Mouse (Mus musculus) forebrain, postnatal 0 days (tissue): Measurements from ENCODE around the gene Car14. TPM values are rescaled to one million over a fixed set of nuclear protein-coding genes. Genes with fewer than 3 reads are reported as not detected.
"Not testable (repeated sequence)": the region's sequence is repeated elsewhere in the genome, so short reads cannot be mapped to it uniquely, and the experiment has no call there.

Experiments
- ATAC-seq: fragments of 200-750 bp; cut with Nextera tagmentation; 2 replicates; pipeline ENCODE4 v1.8.0; 2017; ENCODE audit warnings: mild to moderate bottlenecking, moderate library complexity
- DNase-seq: peaks from one replicate; pipeline ENCODE4 v3.0.0-alpha.2; 2015
- H3K27ac ChIP-seq: fragments of 300-500 bp; sonication (generic); 2 replicates; pipeline ENCODE4 v1.5.1; 2014; ENCODE audit warnings: low read depth, mild to moderate bottlenecking, antibody characterized with exemption, low read length, moderate library complexity, mixed read lengths
- H3K27me3 ChIP-seq: fragments of 300-500 bp; sonication (generic); 2 replicates; pipeline ENCODE4 v1.6.1; 2014; ENCODE audit warnings: mild to moderate bottlenecking, low read length, mixed read lengths; ENCODE audit not compliant: insufficient read depth
- H3K36me3 ChIP-seq: fragments of 300-500 bp; sonication (generic); 2 replicates; pipeline ENCODE4 v1.6.1; 2014; ENCODE audit warnings: mild to moderate bottlenecking, moderate library complexity; ENCODE audit not compliant: insufficient read depth
- H3K4me1 ChIP-seq: fragments of 300-500 bp; sonication (generic); 2 replicates; pipeline ENCODE4 v1.6.1; 2014; ENCODE audit warnings: antibody characterized with exemption; ENCODE audit not compliant: insufficient read depth
- H3K4me2 ChIP-seq: fragments of 300-500 bp; sonication (generic); 2 replicates; pipeline ENCODE4 v1.6.1; 2014; ENCODE audit warnings: low read depth, mild to moderate bottlenecking, moderate library complexity
- H3K4me3 ChIP-seq: fragments of 300-500 bp; sonication (generic); 2 replicates; pipeline ENCODE4 v1.5.1; 2014; ENCODE audit warnings: low read depth, low read length, mixed read lengths
- H3K9ac ChIP-seq: fragments of 300-500 bp; sonication (generic); 2 replicates; pipeline ENCODE4 v1.6.1; 2014; ENCODE audit warnings: mild to moderate bottlenecking
- H3K9me3 ChIP-seq: fragments of 300-500 bp; sonication (generic); 2 replicates; pipeline ENCODE4 v1.6.1; 2016; ENCODE audit warnings: low read length
- CTCF ChIP-seq: sonication (generic); IDR thresholded peaks from 2 replicates; pipeline ENCODE4 v1.5.1; 2016; ENCODE audit warnings: antibody characterized with exemption, control low read depth, low read depth
- WGBS: fragments of 180-500 bp; shearing (Covaris S2); extraction: QIAGEN DNeasy Blood & Tissue Kit; methylation state at CpG from one replicate; pipeline ENCODE4 v1.1.7; 2014; 5-methylcytosine and 5-hydroxymethylcytosine counted together
- polyA plus RNA-seq: library from polyadenylated mRNA; unstranded; fragments of >200 nt; fragmentation: Nextera tagmentation; extraction: Ambion mirVana; gene quantifications from 2 replicates; pipeline ENCODE4 v1.2.1, GENCODE M21; 2015
- total RNA-seq: library from RNA; depleted of rRNA; stranded (reverse); fragments of >200 nt; gene quantifications from 2 replicates; pipeline ENCODE4 v1.2.3, GENCODE M21; 2014; rRNA removed

Gene Car14
- total RNA-seq (5.0 and 9.4 TPM in 2 replicates), polyA plus RNA-seq (11.2 and 12.8 TPM in 2 replicates)

GRCm38 (mm10) chr3:95904568-95904967 lies at the start of gene Car14:
TSS of gene Car14 (minus strand) at chr3:95904691.
- Histone ChIP-seq H3K4me3 (peak within 1 kb of the TSS; percentile 24), H3K27me3 (peaks cover 10% of the 10 kb centered on the region; the same call in 1 of the 2 replicates), H3K27ac (no peak within 1 kb of the TSS), H3K9ac (0 out of 2 replicates have a peak within 1 kb of the TSS, but pooled peaks have one; percentile 10), H3K4me1 (peaks cover 25% of the 10 kb centered on the region), H3K36me3 (no peaks in the 10 kb centered on the region), H3K9me3 (no peaks in the 10 kb centered on the region), H3K4me2 (peak within 1 kb of the TSS; percentile 50)
- WGBS = 1% methylated on average over 15 of the region's 15 CpGs
- ATAC-seq (no peak), DNase-seq (no peak)
- TF ChIP-seq CTCF = no peak

- TF ChIP-seq CTCF = no peak
- Histone ChIP-seq H3K9ac (no peak overlapping the region), H3K9me3 (no peaks in the 10 kb centered on the region), H3K4me1 (no peaks in the 10 kb centered on the region), H3K4me3 (no peak overlapping the region), H3K27ac (0 out of 2 replicates have a peak overlapping the region, but pooled peaks have one; percentile 29), H3K36me3 (no peaks in the 10 kb centered on the region), H3K4me2 (no peak overlapping the region), H3K27me3 (no peaks in the 10 kb centered on the region)
- DNase-seq (no peak), ATAC-seq (no peak)
- WGBS = 61% methylated on average over 3 of the region's 3 CpGs
These were observed 49.0 kb upstream of the Car14 start for GRCm38 (mm10) chr3:95953522-95953921.

- H3K27ac ChIP-seq = no peak overlapping the region
- DNase-seq = no peak
- ATAC-seq = no peak
These were observed 48.5 kb upstream of the Car14 start for GRCm38 (mm10) chr3:95953023-95953422.

GRCm38 (mm10) chr3:95951566-95951965 lies 47.1 kb upstream of the Car14 start:
- not testable (repeated sequence) for ATAC-seq
- peak overlapping the region; percentile 58 for H3K4me3 ChIP-seq

More at GRCm38 (mm10) chr3:95953023-95953422, 48.5 kb upstream of the Car14 start:
- Histone ChIP-seq H3K9me3 (no peaks in the 10 kb centered on the region), H3K9ac (no peak overlapping the region), H3K36me3 (no peaks in the 10 kb centered on the region), H3K4me2 (no peak overlapping the region), H3K4me3 (no peak overlapping the region), H3K4me1 (no peaks in the 10 kb centered on the region), H3K27me3 (no peaks in the 10 kb centered on the region)
- no peak for TF ChIP-seq CTCF

GRCm38 (mm10) chr3:95950763-95951551 lies 46.5 kb upstream of the Car14 start:
- H3K36me3 ChIP-seq = 0 out of 2 replicates have a peak, but pooled peaks cover under 1% of the 10 kb centered on the region
- TF ChIP-seq CTCF = no peak
- DNase-seq = peak; percentile 97
- 1% methylated on average over 49 of the region's 49 CpGs for WGBS
- no peaks in the 10 kb centered on the region for H3K27me3 ChIP-seq
- peak; percentile 97 for ATAC-seq
- no peaks in the 10 kb centered on the region for H3K9me3 ChIP-seq
- peak overlapping the region; percentile 99 for H3K27ac ChIP-seq
- H3K4me3 ChIP-seq = peak overlapping the region; percentile 58
- H3K4me2 ChIP-seq = peak overlapping the region; percentile 63
- H3K9ac ChIP-seq = peak overlapping the region; percentile 81
- H3K4me1 ChIP-seq = no peaks in the 10 kb centered on the region

More at GRCm38 (mm10) chr3:95951566-95951965, 47.1 kb upstream of the Car14 start:
- H3K36me3 ChIP-seq, H3K4me1 ChIP-seq, H3K27me3 ChIP-seq, H3K9me3 ChIP-seq, DNase-seq: not testable (repeated sequence)
- Histone ChIP-seq H3K4me2 (peak overlapping the region; percentile 63), H3K27ac (peak overlapping the region; percentile 99), H3K9ac (peak overlapping the region; percentile 81)
- 79% methylated on average over 12 of the region's 12 CpGs for WGBS

GRCm38 (mm10) chr3:95948325-95948724 lies 43.8 kb upstream of the Car14 start:
- no peak for ATAC-seq
- Histone ChIP-seq H3K4me3 (no peak overlapping the region), H3K9me3 (no peaks in the 10 kb centered on the region), H3K27me3 (no peaks in the 10 kb centered on the region), H3K4me1 (no peaks in the 10 kb centered on the region), H3K36me3 (0 out of 2 replicates have a peak, but pooled peaks cover 4% of the 10 kb centered on the region), H3K9ac (no peak overlapping the region), H3K27ac (no peak overlapping the region), H3K4me2 (no peak overlapping the region)
- DNase-seq = no peak
- no peak for TF ChIP-seq CTCF
- 90% methylated on average over 5 of the region's 5 CpGs for WGBS

GRCm38 (mm10) chr3:95945731-95946240 lies 41.3 kb upstream of the Car14 start:
- no peaks in the 10 kb centered on the region for H3K9me3 ChIP-seq
- no peaks in the 10 kb centered on the region for H3K27me3 ChIP-seq
- H3K4me2 ChIP-seq = no peak overlapping the region
- DNase-seq (no peak), ATAC-seq (no peak)
- H3K27ac ChIP-seq = no peak overlapping the region
- H3K4me3 ChIP-seq = no peak overlapping the region
- no peaks in the 10 kb centered on the region for H3K4me1 ChIP-seq
- H3K36me3 ChIP-seq = peaks cover 12% of the 10 kb centered on the region; the same call in 1 of the 2 replicates
- no peak for TF ChIP-seq CTCF
- WGBS = 73% methylated on average over 14 of the region's 14 CpGs
- no peak overlapping the region for H3K9ac ChIP-seq
